Mouse (Mus musculus) forebrain, embryonic 14.5 days (tissue): ENCODE results near the gene Gsdma. TPM values are rescaled to one million over a fixed set of nuclear protein-coding genes. Genes with fewer than 3 reads are reported as not detected.
"Not testable (repeated sequence)": the region's sequence is repeated elsewhere in the genome, so short reads cannot be mapped to it uniquely, and the experiment has no call there.

Experiments used
- ATAC-seq: fragments of 200-750 bp; cut with Nextera tagmentation; 2 replicates; pipeline ENCODE4 v1.8.0; 2017; ENCODE audit warnings: mild to moderate bottlenecking, moderate library complexity
- DNase-seq: peaks from one replicate; pipeline ENCODE4 v3.0.0-alpha.2; 2015; ENCODE audit warnings: low spot score
- H3K27ac ChIP-seq: fragments of 300-500 bp; sonication (generic); 2 replicates; pipeline ENCODE4 v1.5.1; 2014; ENCODE audit warnings: low read depth, mild to moderate bottlenecking, control low read depth, low read length, moderate library complexity
- H3K27me3 ChIP-seq: fragments of 300-500 bp; sonication (generic); replicated peaks from 2 replicates; pipeline ENCODE4 v1.6.1; 2014; ENCODE audit warnings: low read length, control low read depth, mixed read lengths; ENCODE audit not compliant: control insufficient read depth, insufficient read depth
- H3K36me3 ChIP-seq: fragments of 300-500 bp; sonication (generic); 2 replicates; pipeline ENCODE4 v1.6.1; 2014; ENCODE audit warnings: low read length, control low read depth; ENCODE audit not compliant: control insufficient read depth, insufficient read depth
- H3K4me1 ChIP-seq: fragments of 300-500 bp; sonication (generic); 2 replicates; pipeline ENCODE4 v1.6.1; 2014; ENCODE audit warnings: antibody characterized with exemption, low read length, control low read depth; ENCODE audit not compliant: control insufficient read depth, insufficient read depth
- H3K4me2 ChIP-seq: fragments of 300-500 bp; sonication (generic); 2 replicates; pipeline ENCODE4 v1.6.1; 2014; ENCODE audit warnings: mild to moderate bottlenecking, control low read depth, low read length
- H3K4me3 ChIP-seq: fragments of 300-500 bp; sonication (generic); 2 replicates; pipeline ENCODE4 v1.5.1; 2014; ENCODE audit warnings: low read depth, low read length, control low read depth
- H3K9ac ChIP-seq: fragments of 300-500 bp; sonication (generic); 2 replicates; pipeline ENCODE4 v1.6.1; 2014; ENCODE audit warnings: mild to moderate bottlenecking, low read length, control low read depth, moderate library complexity
- H3K9me3 ChIP-seq: fragments of 300-500 bp; sonication (generic); replicated peaks from 2 replicates; pipeline ENCODE4 v1.6.1; 2016; ENCODE audit warnings: low read length, control low read depth, mixed read lengths; ENCODE audit not compliant: control insufficient read depth
- WGBS: fragments of 180-500 bp; shearing (Covaris S2); extraction: QIAGEN DNeasy Blood & Tissue Kit; methylation state at CpG from one replicate; pipeline ENCODE4 v1.1.7; 2014; 5-methylcytosine and 5-hydroxymethylcytosine counted together
- polyA plus RNA-seq: library from polyadenylated mRNA; unstranded; fragments of >200 nt; fragmentation: Nextera tagmentation; extraction: Ambion mirVana; gene quantifications from 2 replicates; pipeline ENCODE4 v1.2.1, GENCODE M21; 2014

Gene Gsdma
- polyA plus RNA-seq, 1 experiment from 2014 or later = not detected

DNA sequence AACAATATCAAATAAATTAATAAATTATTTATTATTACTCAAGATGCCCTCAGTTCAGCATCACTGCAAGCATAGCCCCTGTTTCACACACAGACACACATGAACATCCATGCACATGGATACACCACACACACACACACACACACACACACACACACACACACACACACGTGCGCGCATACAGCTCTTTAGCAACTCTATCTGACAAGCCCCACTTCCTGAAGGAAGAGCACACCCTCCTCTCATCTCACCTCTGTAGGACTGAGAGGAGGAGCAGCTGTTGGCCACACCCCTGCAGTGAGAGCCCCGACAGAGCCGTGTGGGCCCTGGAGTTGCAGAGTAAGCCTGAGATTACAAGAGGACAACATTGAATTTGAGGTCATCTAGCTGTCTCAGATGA, 24.1 kb upstream of the Gsdma start:
- DNase-seq (no peak), ATAC-seq (no peak)
- no peaks in the 10 kb centered on the region for H3K27me3 ChIP-seq
- H3K4me3 ChIP-seq = no peak overlapping the region
- H3K27ac ChIP-seq = no peak overlapping the region
- no peaks in the 10 kb centered on the region for H3K9me3 ChIP-seq
- H3K9ac ChIP-seq = no peak overlapping the region
- 70% methylated on average over 5 of the region's 5 CpGs for WGBS
- H3K36me3 ChIP-seq = no peaks in the 10 kb centered on the region
- H3K4me1 ChIP-seq = no peaks in the 10 kb centered on the region
- no peak overlapping the region for H3K4me2 ChIP-seq

DNA sequence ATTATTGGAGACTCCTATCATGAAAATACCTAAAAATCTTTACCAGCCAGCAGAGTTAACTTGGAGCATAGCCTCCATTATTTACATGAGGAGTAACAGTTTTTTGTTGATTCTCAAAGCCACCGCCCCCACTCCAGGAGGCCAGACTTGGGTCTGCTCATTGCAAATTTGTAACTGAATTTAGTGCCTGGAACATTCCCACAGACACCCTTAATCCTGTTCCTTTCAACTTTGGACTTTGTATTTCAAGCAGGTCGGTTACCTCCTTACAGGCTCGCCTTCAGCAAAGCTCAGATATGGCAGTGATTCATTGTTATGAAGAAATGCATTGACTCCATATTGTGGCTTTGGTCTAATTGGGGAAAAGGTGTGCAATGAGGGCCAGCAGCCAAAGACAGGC, 19.4 kb upstream of the Gsdma start:
- WGBS = 79% methylated on average over 3 of the region's 3 CpGs

DNA sequence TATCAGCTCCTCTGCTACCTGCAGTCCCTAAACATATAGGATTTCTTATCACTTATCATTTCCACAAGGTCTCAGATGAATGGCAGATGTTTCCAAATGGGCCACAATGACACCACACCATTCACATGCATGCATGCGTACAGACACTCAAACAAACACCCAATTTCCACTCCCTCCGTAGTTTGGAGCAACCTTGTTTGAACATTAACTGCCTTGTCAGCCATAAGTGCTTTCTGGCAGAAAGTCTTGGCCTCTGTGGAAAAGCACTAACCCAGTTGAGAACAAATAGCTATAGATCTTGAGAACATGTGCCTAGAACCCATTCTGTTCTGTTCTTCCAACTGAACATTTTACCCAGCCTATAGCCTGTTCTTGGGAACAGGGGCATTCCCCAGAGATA, 18.2 kb upstream of the Gsdma start:
- Histone ChIP-seq H3K27ac (no peak overlapping the region), H3K36me3 (no peaks in the 10 kb centered on the region), H3K9me3 (no peaks in the 10 kb centered on the region), H3K4me3 (no peak overlapping the region), H3K4me2 (no peak overlapping the region), H3K4me1 (no peaks in the 10 kb centered on the region), H3K27me3 (no peaks in the 10 kb centered on the region), H3K9ac (no peak overlapping the region)
- ATAC-seq (no peak), DNase-seq (no peak)
- WGBS = 85% methylated on average over 2 of the region's 2 CpGs

More for the DNA sequence above, 19.4 kb upstream of the Gsdma start:
- no peak for ATAC-seq
- no peaks in the 10 kb centered on the region for H3K9me3 ChIP-seq
- no peak for DNase-seq
- no peaks in the 10 kb centered on the region for H3K27me3 ChIP-seq
- no peak overlapping the region for H3K4me2 ChIP-seq
- no peak overlapping the region for H3K4me3 ChIP-seq
- H3K9ac ChIP-seq = no peak overlapping the region
- H3K27ac ChIP-seq = no peak overlapping the region
- no peaks in the 10 kb centered on the region for H3K4me1 ChIP-seq
- no peaks in the 10 kb centered on the region for H3K36me3 ChIP-seq

DNA sequence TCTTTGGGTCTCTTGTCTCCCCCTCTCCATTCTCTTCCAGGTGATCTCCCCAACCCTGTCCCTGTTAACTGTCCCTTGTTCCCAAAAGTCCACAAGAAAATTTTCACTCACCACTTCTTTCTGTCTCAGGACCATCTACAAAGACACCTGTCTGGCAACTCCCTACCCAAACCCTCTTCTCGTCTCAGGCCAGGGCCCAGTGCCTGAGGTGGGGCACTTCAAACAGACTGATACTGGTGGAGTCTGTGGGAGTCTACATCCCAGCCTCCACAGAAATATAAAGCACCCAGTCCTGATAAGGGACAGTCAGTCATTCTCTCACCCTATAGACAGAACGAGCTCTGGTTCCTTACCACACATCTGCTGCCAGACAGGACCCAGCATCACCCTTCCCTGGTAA, 17.7 kb upstream of the Gsdma start, which contains the start of gene Gsdma2:
Gene Gsdma2 (plus strand): TSS at position 301 of the 400 bp plus-strand sequence.
- ATAC-seq (no peak), DNase-seq (no peak)
- H3K4me3 ChIP-seq = no peak within 1 kb of the TSS
- H3K9me3 ChIP-seq = no peaks in the 10 kb centered on the region
- no peak within 1 kb of the TSS for H3K9ac ChIP-seq
- H3K27me3 ChIP-seq = no peaks in the 10 kb centered on the region
- WGBS = 73% methylated on average over 2 of the region's 2 CpGs
- H3K4me1 ChIP-seq = no peaks in the 10 kb centered on the region
- no peak within 1 kb of the TSS for H3K4me2 ChIP-seq
- H3K36me3 ChIP-seq = no peaks in the 10 kb centered on the region
- no peak within 1 kb of the TSS for H3K27ac ChIP-seq

DNA sequence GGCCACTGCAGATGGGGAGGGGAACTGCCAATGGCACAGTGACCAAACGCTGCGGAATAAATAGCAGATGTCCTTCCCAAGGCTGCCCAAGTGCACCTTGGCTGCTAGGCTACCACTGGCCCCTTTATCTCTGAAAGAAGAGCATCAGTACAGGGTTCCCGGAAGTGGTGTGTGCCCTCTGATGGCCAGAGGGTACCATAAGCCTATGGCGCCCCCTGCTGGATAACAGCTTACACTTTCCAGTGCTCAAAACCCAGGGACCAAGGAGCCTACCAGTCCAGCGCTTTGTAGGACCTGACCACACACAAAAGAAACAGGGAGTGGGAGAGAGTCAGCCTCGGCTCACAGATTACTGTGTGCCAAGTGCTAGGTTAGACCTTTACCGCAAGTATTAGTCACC, 9.1 kb upstream of the Gsdma start:
- 10% methylated on average over 6 of the region's 7 CpGs for WGBS
- H3K27ac ChIP-seq, H3K4me2 ChIP-seq, H3K9me3 ChIP-seq, H3K4me1 ChIP-seq, ATAC-seq, H3K27me3 ChIP-seq, H3K36me3 ChIP-seq, H3K9ac ChIP-seq, H3K4me3 ChIP-seq: not testable (repeated sequence)
- peak; percentile 47 for DNase-seq

DNA sequence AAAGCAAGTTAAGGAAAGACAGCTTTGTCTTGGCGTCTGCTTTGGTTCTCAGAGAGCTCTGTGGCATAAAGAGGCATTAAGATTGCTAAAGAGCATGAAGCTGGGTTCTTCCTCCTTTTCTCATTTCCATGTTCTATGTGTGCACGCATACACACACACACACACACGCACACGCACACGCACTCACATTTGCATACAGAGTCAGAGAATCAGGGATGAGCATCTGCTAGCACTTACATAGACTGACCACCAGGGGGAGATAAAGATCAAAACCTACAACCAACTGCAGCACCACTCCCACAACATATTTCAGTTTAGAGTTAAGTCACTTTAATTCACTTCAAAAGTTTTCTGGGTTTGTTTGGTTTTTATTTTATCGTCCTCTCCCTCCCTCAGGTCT, 3.6 kb upstream of the Gsdma start:
- 11% methylated on average over 6 of the region's 6 CpGs for WGBS
- H3K4me2 ChIP-seq = 0 out of 2 replicates have a peak overlapping the region, but pooled peaks have one; percentile 16
- DNase-seq = peak; percentile 85
- no peaks in the 10 kb centered on the region for H3K9me3 ChIP-seq
- no peaks in the 10 kb centered on the region for H3K4me1 ChIP-seq
- H3K36me3 ChIP-seq = no peaks in the 10 kb centered on the region
- no peak overlapping the region for H3K4me3 ChIP-seq
- no peak overlapping the region for H3K27ac ChIP-seq
- ATAC-seq = peak; percentile 29; the same call in 1 of the 2 replicates
- 0 out of 2 replicates have a peak overlapping the region, but pooled peaks have one; percentile 17 for H3K9ac ChIP-seq
- no peaks in the 10 kb centered on the region for H3K27me3 ChIP-seq

DNA sequence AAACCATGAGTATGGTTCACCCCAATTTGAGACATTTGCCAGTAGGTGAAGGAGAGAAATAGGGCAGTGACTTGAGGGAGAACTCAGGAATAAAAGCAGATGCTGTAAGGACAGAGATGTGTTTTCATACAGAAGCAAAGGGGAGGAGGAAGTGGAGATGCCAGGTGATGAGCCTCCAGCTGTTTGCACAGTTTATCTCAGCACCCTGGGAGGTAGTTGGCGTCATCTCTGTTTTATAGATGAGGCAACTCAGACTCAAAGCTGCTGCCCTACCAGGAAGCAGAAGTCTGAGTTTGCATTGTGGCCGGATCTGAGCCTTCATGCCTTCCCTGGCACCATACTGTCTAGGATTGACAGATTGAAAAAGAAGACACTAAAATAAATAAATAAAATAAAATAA, 4.8 kb downstream of the Gsdma start:
- H3K27ac ChIP-seq = no peak overlapping the region
- no peak overlapping the region for H3K4me2 ChIP-seq
- no peaks in the 10 kb centered on the region for H3K36me3 ChIP-seq
- no peaks in the 10 kb centered on the region for H3K9me3 ChIP-seq
- no peak for ATAC-seq
- DNase-seq = no peak
- H3K27me3 ChIP-seq = no peaks in the 10 kb centered on the region
- no peaks in the 10 kb centered on the region for H3K4me1 ChIP-seq
- 78% methylated on average over 2 of the region's 2 CpGs for WGBS
- H3K9ac ChIP-seq = no peak overlapping the region
- H3K4me3 ChIP-seq = no peak overlapping the region

DNA sequence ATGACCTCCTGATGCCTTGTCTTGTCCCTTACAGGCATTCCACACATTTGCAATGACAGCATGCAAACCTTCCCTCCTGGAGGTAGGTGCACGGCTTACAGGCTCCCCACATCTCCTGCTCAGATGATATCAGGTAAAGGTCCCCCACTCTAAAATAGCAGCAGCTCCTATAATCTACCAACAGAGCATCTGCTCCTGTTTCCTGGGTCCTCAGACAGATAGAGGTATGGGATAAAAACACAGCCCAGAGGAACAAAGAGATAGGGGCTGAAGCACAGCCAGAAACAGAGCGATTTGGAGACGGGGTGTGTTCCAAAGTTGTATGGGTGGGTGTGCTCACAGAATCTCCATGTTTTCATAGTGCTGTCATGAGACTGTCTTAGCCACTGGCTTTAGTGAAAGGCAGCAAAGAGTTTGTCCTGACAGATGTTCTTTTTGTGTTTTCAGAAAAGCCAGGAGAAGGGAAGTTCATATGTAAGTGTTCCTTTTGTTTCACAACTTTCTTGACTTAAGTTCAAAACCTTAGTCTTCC, 7.2 kb downstream of the Gsdma start:
- no peaks in the 10 kb centered on the region for H3K36me3 ChIP-seq
- DNase-seq (no peak), ATAC-seq (no peak)
- no peaks in the 10 kb centered on the region for H3K27me3 ChIP-seq
- no peak overlapping the region for H3K27ac ChIP-seq
- H3K4me3 ChIP-seq = no peak overlapping the region
- H3K4me2 ChIP-seq = no peak overlapping the region
- WGBS = 87% methylated on average over 3 of the region's 3 CpGs
- no peaks in the 10 kb centered on the region for H3K4me1 ChIP-seq
- H3K9me3 ChIP-seq = no peaks in the 10 kb centered on the region
- no peak overlapping the region for H3K9ac ChIP-seq

DNA sequence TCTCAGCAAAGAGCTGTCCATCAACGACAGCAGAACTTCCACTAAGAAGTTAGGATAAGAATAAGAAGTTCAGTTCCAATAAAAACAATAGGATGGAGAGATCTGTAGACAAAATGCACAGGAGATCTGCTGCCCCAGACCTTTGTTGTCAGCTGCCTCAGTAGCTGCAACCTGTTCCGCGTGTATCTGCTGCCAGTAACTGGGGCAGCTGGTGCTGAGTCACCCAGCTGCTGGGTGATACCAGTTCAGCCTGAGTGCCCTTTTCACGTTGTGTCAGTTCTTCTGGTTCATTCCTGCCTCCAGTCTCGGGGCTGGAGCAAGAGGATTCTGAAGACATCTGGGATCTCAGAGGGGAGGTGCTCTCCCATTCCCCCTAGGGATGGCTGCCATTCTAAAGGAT, 7.7 kb downstream of the Gsdma start:
- Histone ChIP-seq H3K9ac (no peak overlapping the region), H3K4me3 (no peak overlapping the region), H3K9me3 (no peaks in the 10 kb centered on the region), H3K4me2 (no peak overlapping the region), H3K27me3 (no peaks in the 10 kb centered on the region), H3K36me3 (no peaks in the 10 kb centered on the region), H3K4me1 (no peaks in the 10 kb centered on the region), H3K27ac (no peak overlapping the region)
- 65% methylated on average over 5 of the region's 5 CpGs for WGBS
- DNase-seq (no peak), ATAC-seq (no peak)
